Mouse (Mus musculus) adrenal gland, postnatal 14 days (tissue): ENCODE measurements around the gene Col19a1. TPM values are rescaled to one million over a fixed set of nuclear protein-coding genes. Genes with fewer than 3 reads are reported as not detected.
A peak's percentile ranks its signal among the peaks of the same experiment; 100 is the strongest.

Source experiments
- DNase-seq: peaks from one replicate; pipeline ENCODE4 v3.0.0; 2021; ENCODE audit warnings: mixed read lengths
- total RNA-seq: library from RNA; stranded (reverse); gene quantifications from 2 replicates; pipeline ENCODE4 v1.2.3, GENCODE M21; 2021

The Col19a1 gene
- total RNA-seq, 1 experiment from 2014 or later: not detected

- no peak for DNase-seq
These were observed 277.1 kb downstream of the Col19a1 start for GRCm38 (mm10) chr1:24310193-24310592.

DNA sequence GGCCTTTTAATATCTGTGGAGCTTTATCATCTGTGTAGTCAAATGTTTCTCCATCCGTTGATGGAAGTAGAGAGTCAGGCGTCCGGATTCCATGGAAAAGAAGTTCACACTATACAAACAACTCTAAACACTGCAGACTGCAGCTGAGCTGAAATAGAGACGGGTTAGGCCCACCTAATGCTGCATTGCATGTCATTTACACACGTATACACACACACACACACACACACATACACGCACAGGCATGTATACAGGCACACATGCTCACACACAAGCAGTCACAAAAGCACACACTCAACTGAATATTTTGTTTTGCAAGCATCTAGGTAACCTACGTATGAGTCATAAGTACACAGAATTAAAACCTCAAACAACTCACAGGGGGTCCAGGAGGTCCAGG, 284.2 kb downstream of the Col19a1 start:
- no peak for DNase-seq

DNA sequence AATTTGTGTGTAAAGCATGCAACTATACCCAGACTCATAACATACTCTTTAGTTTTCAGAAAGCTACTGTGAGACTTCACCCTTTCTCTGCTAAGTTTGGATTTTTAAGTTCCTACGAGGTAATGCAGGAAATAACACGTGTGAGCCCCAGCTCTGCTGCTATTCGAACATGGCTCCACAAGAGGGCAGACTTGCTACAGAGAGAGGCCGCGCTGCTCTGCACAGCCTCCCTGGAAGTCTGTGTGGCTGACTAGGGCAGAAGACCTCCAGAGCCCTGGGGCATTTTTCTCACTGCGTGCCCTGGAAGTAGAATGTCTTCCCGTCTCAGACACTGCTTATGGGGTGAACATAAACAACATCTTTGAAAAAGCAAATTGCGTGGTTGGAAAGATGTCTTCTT, 284.6 kb downstream of the Col19a1 start:
- peak; percentile 52 for DNase-seq

DNA sequence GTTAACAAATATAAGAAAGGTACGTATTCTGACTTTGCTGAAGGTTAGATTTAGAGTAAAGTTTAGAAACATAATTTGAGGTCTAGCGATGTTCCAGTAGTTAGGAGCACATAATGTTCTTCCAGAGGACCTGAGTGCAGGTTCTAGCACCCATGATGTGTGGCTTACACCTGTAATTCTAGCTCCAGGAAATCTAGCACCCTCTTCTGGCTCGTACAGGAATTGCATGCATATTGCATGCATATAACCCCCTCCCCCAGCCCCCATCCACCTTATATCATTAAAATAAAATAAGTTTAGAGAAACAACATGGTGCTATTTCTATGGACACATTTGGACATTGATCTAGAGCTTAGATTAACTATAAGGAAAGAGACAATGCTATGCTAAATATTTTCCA, 286.6 kb downstream of the Col19a1 start:
- DNase-seq: no peak

DNA sequence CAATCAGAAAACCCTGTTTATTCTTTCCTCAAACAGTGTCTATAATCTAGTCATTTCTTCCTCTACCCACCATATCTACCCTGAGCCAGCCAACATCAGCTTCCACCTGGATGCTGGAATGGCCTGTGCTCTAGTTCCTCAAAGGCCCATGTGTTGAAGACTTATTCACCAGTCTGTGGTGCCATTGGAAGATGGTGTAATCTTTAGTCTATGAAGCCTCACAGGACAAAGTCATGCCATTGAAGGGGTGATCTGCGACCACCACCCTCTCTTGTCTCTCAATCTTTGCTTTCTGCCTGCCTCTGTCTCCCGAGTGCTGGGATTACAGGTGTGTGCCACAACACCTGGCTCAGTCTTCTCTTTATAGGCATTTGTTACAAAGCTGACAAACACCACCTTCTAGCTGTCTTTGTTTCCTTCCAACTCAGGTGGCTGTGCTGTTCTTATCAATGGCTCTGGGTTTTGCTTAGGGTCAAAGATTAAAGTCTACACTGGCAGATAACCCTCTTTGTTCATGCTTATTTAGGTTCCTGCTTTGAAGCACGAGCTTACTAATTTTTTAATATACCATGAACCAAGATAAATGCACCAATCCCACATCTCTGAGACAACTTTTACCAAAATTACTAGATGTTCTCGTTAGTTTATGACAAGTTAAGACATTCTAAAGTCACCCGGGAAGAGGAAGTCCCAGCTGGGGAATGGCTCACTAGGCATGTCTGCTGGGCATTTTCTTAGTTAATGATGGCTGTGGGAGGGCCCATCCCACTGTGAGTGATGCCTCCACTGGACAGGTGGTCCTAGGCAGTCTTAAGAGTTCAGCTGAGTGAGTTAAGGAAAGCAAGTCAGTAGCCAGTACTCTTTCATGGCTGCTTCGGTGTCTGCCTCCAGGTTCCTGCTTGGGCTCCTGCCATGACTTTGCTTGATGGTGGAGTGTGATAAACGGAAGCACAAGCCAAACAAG, 292.0 kb downstream of the Col19a1 start:
- no peak for DNase-seq

DNA sequence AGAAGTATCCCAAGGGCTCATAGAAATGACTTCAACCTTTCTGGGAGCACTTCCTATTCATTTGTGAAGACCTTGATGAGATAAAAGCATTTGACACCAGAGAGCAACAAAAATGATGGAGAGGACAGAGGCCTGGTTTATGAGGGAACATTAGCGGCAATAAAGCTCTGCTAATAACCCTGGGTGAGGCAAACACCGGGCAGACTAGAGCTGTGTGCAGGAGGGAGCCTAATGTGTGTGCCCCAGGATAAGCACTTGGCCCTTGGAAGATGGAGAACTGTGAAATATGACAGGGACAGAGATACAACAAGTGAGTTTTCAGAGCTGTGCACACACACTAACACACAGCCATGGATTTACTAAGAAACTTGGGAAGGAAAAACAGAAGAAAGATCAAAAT, 294.8 kb downstream of the Col19a1 start:
- DNase-seq: no peak

GRCm38 (mm10) chr1:24286360-24286759, 300.9 kb downstream of the Col19a1 start:
- DNase-seq: no peak

DNA sequence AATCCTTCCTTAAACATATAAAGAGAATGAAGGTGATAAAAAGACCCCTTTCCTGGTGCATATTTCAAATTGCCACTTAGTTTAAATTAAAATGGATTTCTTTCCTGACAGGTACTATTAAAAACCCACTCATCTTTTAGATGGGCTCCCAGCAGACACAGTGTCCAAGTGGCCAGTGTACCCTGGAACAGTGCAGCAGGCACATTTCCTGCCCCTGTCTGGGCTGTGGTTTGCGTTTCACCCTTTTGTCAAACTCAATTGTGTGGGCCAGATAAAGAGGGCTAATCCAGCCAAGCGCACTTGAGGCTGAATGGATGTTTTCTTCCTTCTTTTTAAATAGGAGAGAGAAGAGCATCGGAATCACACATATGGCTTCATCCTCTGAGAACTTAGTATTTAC, 320.2 kb downstream of the Col19a1 start:
- no peak for DNase-seq

- DNase-seq: no peak
These were observed 326.1 kb downstream of the Col19a1 start for GRCm38 (mm10) chr1:24261181-24261580.

DNA sequence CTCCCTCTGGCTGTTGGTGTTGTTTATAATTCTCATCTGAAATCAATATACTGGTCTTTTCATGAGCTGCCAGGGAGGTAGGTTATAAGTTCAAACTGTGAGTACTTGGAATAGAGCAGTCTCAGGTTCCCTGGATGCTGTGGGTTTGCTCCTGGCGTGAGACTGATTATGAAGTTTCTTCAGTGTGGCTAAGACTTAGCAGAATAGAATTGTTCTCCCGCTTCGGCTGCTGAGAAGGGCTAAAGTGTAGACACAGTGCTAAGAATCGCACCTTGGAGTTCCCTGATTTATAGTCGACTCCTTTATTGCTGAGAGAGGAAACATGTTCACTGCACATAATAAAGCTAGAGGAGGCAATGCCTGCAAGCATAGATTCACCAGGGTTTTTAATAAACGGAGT, 327.9 kb downstream of the Col19a1 start:
- no peak for DNase-seq

GRCm38 (mm10) chr1:24257961-24258360, 329.3 kb downstream of the Col19a1 start:
- DNase-seq: no peak

DNA sequence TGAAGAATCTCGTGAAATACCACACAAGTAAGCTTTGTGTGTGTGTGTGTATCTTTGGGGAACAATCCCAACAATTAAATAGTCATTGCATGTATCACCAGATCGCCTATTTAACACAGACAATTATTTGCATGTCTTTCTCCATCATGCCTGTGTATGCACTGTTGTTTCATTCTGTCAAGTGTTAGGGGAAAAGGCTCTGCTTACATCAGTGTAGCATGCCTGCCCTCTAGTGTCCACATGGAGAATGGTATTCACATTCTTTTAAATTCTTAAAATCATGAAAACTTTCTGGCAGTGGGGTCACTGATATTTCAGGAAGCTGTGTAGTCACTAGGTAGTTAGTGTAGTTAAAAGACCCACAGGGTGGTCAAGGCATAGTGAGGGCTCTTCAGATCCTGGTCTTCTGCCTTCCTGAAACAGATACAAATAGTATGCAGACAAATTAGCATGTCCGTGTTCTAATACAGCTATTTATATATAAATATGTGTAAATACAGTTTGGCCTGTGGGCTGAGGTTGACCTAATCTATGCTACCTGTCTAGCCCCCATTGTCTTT, 338.1 kb downstream of the Col19a1 start:
- peak; percentile 32 for DNase-seq

GRCm38 (mm10) chr1:24248294-24249104, 338.8 kb downstream of the Col19a1 start:
- DNase-seq: no peak

DNA sequence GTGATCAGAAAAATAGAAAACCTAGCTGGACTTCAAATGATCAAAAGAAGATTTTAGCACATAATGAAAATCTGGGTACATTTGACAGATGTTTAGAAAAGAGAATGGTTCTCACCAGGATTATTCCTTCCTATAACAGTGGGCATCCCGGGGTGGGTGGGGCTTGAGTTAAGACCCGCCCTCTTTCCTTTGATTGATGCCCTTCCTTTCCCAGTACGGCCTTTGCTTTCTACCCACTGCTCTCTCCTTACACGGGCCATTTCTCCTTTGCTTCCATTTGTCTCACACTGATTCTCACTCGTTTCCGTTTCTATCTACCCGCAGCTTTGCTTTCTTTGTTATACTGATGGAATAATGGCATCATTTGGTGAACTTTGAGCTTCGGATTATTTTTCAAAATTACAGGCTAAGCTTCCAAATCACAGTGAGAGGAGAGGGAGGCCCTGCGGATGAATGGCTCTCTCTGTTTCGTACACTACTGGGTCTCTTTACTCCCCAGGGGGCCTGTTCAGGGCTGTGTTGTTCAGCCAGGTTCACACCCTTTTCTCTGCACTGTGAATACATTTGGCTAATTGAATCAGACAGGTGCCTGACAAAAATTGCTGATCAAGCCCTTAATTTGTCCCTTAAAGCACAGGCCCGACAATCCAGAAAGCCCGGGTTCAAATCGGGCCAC, 341.4 kb downstream of the Col19a1 start:
- no peak for DNase-seq

GRCm38 (mm10) chr1:24244931-24245330, 342.3 kb downstream of the Col19a1 start:
- DNase-seq: no peak

DNA sequence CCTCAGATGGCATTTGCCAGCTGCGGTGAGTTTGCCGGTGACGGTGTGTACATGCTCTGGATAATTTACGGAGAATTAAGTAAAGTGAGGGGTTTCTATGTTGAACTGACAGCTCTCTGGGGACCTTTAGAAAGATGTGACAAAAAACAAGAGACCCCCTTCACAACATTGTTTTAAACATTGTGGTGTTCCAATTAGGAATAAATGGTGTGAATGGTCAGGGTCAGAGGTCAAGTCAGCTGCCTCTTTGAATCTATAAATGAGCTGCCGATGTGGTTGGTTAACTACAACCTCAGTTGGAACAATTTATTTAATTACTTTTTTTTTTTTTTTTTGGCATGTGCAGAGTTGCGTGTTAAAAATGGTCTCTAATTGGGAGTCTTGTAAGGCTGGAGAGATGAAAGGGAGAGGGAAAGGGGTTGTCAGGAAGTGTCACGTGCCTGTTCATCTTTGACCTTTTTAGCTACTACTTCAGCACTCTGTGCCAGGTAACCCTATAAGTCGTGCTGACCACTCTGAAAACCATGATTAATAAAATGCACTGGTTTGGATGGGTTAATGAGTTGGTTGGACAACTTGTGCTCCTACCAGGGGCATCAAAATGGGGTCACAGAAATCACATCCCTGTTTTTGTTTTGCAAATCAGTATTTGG, 347.1 kb downstream of the Col19a1 start:
- no peak for DNase-seq

- no peak for DNase-seq
These were observed 350.9 kb downstream of the Col19a1 start for GRCm38 (mm10) chr1:24236330-24236729.

DNA sequence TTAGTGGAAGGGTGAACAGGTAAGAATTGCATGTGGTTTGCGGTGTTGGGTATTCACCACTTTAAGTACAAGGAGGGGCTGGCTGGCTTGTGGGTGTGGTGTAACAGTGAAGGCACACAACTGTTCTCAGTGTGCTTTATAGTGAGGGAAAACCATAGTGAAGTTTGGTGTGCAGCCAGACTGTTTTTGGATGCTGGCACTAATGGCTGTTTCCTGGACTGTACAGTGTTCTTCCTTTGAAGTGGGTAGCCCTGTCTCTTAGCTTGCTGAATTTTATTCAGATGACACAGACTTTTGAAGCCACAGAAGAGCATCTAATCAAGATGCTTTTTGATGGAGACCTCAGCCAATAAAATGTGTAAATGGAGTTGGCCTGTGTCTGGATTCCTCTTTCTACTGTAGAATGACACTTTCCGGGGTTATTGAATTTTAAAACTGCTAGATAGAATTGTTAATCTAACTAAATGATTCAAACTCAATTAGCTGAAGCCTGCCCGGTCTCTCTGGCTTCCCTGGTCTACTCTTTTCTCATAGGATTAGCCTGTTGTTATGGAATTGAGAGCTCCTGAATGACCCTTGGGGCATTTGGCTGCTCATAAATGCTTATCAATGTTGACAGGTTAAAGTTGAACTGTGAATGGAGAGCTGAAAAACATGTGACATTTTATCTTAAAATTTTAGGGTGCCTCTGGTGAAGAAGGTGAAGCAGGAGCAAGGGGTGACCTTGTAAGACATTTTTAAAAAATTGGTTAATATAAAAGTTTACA, 355.6 kb downstream of the Col19a1 start:
- DNase-seq: no peak

DNA sequence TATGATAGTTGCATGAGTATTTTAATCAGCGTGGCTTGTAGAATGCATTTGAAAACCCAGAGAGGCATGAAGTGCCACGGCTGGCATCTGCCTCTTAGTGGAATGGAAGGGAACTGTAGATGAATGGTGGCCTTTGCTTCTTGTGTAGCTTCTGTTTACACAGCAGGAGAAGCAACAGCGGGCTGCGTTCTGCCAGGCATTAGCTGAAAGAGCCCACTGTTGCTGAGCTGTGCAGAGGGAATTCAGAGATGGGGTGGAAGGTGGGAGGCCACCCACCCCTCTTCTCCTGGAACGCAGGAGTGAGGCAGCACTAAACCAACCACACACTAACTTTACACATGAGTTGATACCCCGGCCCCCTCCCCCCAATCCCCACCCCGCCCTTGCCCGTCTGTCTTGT, 356.8 kb downstream of the Col19a1 start:
- DNase-seq: no peak

DNA sequence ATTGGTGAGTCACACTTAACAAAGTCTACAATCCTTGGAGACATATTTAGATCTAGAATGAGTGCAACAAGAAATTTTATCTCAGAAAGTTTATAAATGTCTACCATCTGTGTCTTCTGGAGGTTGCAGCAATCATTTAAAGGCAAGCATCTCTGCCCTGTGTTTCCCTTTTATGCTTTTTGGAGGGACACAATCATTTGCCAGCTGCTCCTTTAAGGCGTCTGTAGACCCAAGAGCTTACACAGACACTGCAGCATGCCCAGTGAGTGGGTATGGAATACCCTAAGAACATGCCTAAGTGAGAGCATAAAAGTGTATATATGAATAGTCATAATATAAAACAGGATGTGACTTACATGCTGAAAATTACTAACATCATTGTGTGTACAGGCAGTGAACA, 357.7 kb downstream of the Col19a1 start:
- DNase-seq: no peak
